Mouse (Mus musculus) spleen, adult 2 months (tissue): Measurements from ENCODE around the gene Marveld3. TPM values are rescaled to one million over a fixed set of nuclear protein-coding genes. Genes with fewer than 3 reads are reported as not detected.

Experiments used
- DNase-seq, 2 experiments: peaks; one replicate each; pipeline versions ENCODE4 v3.0.0 to v3.0.0-alpha.2; 2012 to 2021; ENCODE audit warnings: low spot score in 2 of 2, low read depth in 1 of 2
- H3K27ac ChIP-seq: fragments of 200-500 bp; 2 replicates; pipeline ENCODE4 v1.5.1; 2012; ENCODE audit warnings: low read length, inconsistent platforms; ENCODE audit not compliant: insufficient read depth
- H3K27me3 ChIP-seq: fragments of 200-500 bp; 2 replicates; pipeline ENCODE4 v1.6.1; 2012; ENCODE audit warnings: mild to moderate bottlenecking, moderate library complexity, low read length, inconsistent platforms; ENCODE audit not compliant: control insufficient read depth, insufficient read depth
- H3K36me3 ChIP-seq: fragments of 200-500 bp; 2 replicates; pipeline ENCODE4 v1.6.1; 2012; ENCODE audit warnings: mild to moderate bottlenecking, low read length, inconsistent platforms; ENCODE audit not compliant: control insufficient read depth, insufficient read depth
- H3K4me1 ChIP-seq: fragments of 200-500 bp; 2 replicates; pipeline ENCODE4 v1.6.1; 2011; ENCODE audit warnings: inconsistent platforms; ENCODE audit not compliant: control insufficient read depth, insufficient read depth, insufficient read length
- H3K4me3 ChIP-seq: fragments of 200-500 bp; 2 replicates; pipeline ENCODE4 v1.5.1; 2011; ENCODE audit warnings: mild to moderate bottlenecking, inconsistent platforms; ENCODE audit not compliant: insufficient read depth, insufficient read length; ENCODE audit errors: extremely low read depth
- CTCF ChIP-seq: fragments of 200-500 bp; IDR thresholded peaks from 2 replicates; pipeline ENCODE4 v1.5.1; 2011; ENCODE audit warnings: mild to moderate bottlenecking, inconsistent platforms; ENCODE audit not compliant: insufficient read depth, insufficient read length, insufficient replicate concordance; ENCODE audit errors: extremely low read depth
- POLR2A ChIP-seq: fragments of 200-500 bp; IDR thresholded peaks from 2 replicates; pipeline ENCODE4 v1.6.1; 2011; ENCODE audit warnings: low read depth, low read length, inconsistent platforms
- WGBS: fragments of 180-500 bp; shearing (Covaris S2); methylation state at CpG from one replicate; pipeline ENCODE4 v1.1.7; 2018; 5-methylcytosine and 5-hydroxymethylcytosine counted together
- polyA plus RNA-seq: library from polyadenylated mRNA; depleted of rRNA; stranded (reverse); fragments of >200 nt; gene quantifications from 2 replicates; pipeline ENCODE4 v1.2.3, GENCODE M21; 2012

The Marveld3 gene
- polyA plus RNA-seq, 1 experiment: 0.11 TPM

DNA sequence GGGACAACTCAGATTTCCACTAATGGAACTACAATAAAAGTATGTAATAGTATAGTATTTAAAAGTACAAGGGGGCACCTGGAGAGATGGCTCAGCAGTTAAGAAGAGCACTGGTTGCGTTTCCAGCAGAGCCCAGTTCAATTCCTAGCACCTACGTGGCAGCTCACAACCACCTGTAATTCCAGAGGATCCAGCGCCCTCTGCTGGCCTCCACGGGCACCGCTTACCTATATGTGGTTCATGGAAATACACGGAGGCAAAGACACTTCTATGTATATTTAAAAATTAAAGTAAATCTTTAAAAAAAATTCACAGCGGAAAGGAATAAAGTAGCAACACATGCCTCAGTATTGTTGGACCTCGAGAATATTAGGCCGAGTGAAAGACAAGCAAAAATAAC lies 41.0 kb upstream of the Marveld3 start:
- Histone ChIP-seq H3K36me3 (no peaks in the 10 kb centered on the region), H3K4me1 (no peaks in the 10 kb centered on the region), H3K27me3 (no peaks in the 10 kb centered on the region), H3K4me3 (no peak overlapping the region), H3K27ac (no peak overlapping the region)
- no peak for TF ChIP-seq POLR2A
- peak; percentile 28; the same call in 1 of the 2 replicates for TF ChIP-seq CTCF
- no peak for DNase-seq
- 51% methylated on average over 9 of the region's 9 CpGs for WGBS

- no peak for DNase-seq
- H3K36me3 ChIP-seq: no peaks in the 10 kb centered on the region
- no peaks in the 10 kb centered on the region for H3K27me3 ChIP-seq
- TF ChIP-seq CTCF: no peak
- TF ChIP-seq POLR2A: no peak
- no peak overlapping the region for H3K27ac ChIP-seq
- no peak overlapping the region for H3K4me3 ChIP-seq
- no peaks in the 10 kb centered on the region for H3K4me1 ChIP-seq
- WGBS: 87% methylated on average over 10 of the region's 10 CpGs
These were observed 38.0 kb upstream of the Marveld3 start for GRCm38 (mm10) chr8:109999974-110000373.

- TF ChIP-seq CTCF (no peak), POLR2A (no peak)
- Histone ChIP-seq H3K27ac (no peak overlapping the region), H3K4me3 (no peak overlapping the region), H3K27me3 (no peaks in the 10 kb centered on the region), H3K36me3 (no peaks in the 10 kb centered on the region), H3K4me1 (no peaks in the 10 kb centered on the region)
- WGBS: 81% methylated on average over 7 of the region's 7 CpGs
- no peak for DNase-seq
These were observed 36.1 kb upstream of the Marveld3 start for GRCm38 (mm10) chr8:109998066-109998465.

DNA sequence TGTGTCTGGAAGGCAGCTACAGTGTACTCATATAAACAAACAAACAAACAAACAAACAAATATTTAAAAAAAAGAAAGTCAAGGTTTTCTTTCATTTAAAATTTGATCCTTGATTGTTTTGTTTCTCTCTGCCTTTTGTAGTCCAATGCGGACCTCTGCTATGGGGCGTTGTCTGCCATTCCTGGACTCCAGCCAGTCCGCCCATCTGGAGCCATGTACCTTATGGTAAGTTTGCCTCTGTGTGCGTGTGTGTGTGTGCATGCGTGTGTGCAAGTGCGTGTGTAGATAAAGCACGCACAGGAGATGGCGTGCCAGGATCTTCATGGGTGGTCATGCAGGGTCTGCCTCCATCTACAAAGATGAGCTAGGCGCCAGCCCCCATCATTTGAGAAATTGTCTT lies 35.4 kb upstream of the Marveld3 start:
- WGBS: 92% methylated on average over 9 of the region's 9 CpGs
- no peaks in the 10 kb centered on the region for H3K4me1 ChIP-seq
- H3K4me3 ChIP-seq: no peak overlapping the region
- no peak for TF ChIP-seq CTCF
- no peak for TF ChIP-seq POLR2A
- no peaks in the 10 kb centered on the region for H3K27me3 ChIP-seq
- no peak for DNase-seq
- H3K27ac ChIP-seq: no peak overlapping the region
- no peaks in the 10 kb centered on the region for H3K36me3 ChIP-seq

DNA sequence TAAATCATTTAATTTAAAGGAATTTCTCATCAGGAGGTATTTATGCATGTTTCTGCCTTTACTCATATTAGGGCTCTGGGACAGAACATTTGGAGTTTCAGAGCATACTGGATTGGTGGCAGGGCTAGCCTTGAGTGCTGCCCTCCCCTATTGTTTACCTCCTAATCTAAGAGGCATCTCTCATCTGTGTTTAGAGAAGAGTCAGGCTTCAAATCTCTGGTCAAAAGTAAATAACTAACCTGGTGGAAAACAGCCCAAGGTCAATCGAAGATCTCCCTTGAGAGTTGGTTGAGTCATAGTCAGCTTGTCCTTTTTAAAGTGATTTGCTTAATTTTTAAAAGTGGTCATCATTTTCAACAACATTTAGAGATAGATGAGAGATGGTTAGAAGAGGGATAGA lies 30.9 kb upstream of the Marveld3 start:
- no peak overlapping the region for H3K27ac ChIP-seq
- no peak for TF ChIP-seq CTCF
- no peak for TF ChIP-seq POLR2A
- 72% methylated on average over 1 of the region's 1 CpGs for WGBS
- no peak for DNase-seq
- no peaks in the 10 kb centered on the region for H3K4me1 ChIP-seq
- no peaks in the 10 kb centered on the region for H3K27me3 ChIP-seq
- H3K4me3 ChIP-seq: no peak overlapping the region
- H3K36me3 ChIP-seq: no peaks in the 10 kb centered on the region

GRCm38 (mm10) chr8:109992166-109992565 lies 30.2 kb upstream of the Marveld3 start:
- H3K4me3 ChIP-seq: no peak overlapping the region
- H3K36me3 ChIP-seq: no peaks in the 10 kb centered on the region
- 77% methylated on average over 5 of the region's 5 CpGs for WGBS
- no peak for DNase-seq
- TF ChIP-seq POLR2A (no peak), CTCF (no peak)
- no peak overlapping the region for H3K27ac ChIP-seq
- no peaks in the 10 kb centered on the region for H3K27me3 ChIP-seq
- H3K4me1 ChIP-seq: no peaks in the 10 kb centered on the region

- Histone ChIP-seq H3K36me3 (no peaks in the 10 kb centered on the region), H3K4me3 (no peak within 1 kb of the TSS), H3K27me3 (no peaks in the 10 kb centered on the region), H3K27ac (no peak within 1 kb of the TSS), H3K4me1 (no peaks in the 10 kb centered on the region)
- DNase-seq: no peak
- TF ChIP-seq POLR2A: no peak
- TF ChIP-seq CTCF: no peak
- 83% methylated on average over 8 of the region's 8 CpGs for WGBS
These were observed 28.2 kb upstream of the Marveld3 start, which contains the start of gene Tat for GRCm38 (mm10) chr8:109990224-109990623. TSS of gene Tat (plus strand) at chr8:109990437.

GRCm38 (mm10) chr8:109989151-109989550 lies 27.1 kb upstream of the Marveld3 start:
- no peaks in the 10 kb centered on the region for H3K27me3 ChIP-seq
- 89% methylated on average over 8 of the region's 8 CpGs for WGBS
- no peaks in the 10 kb centered on the region for H3K4me1 ChIP-seq
- no peaks in the 10 kb centered on the region for H3K36me3 ChIP-seq
- no peak for DNase-seq
- H3K27ac ChIP-seq: no peak overlapping the region
- TF ChIP-seq POLR2A (no peak), CTCF (no peak)
- H3K4me3 ChIP-seq: no peak overlapping the region
